Mouse (Mus musculus): ENCODE results near the gene Pax5. TPM values are rescaled to one million over a fixed set of nuclear protein-coding genes. Genes with fewer than 3 reads are reported as not detected.

Pax5 gene
- polyA plus RNA-seq, 1 experiment from 2014 or later, result 0.05 TPM

- TF ChIP-seq EP300 (IDR thresholded peaks at IDR 0.05) (no peak), CTCF (IDR thresholded peaks at IDR 0.05) (peak; percentile 25)
- H3K27me3 ChIP-seq (replicated peaks; ENCODE audit: insufficient read depth, low read length), result no peaks in the 10 kb centered on the region
- no peaks in the 10 kb centered on the region for H3K4me1 ChIP-seq (ENCODE audit: insufficient read depth, low read depth, low read length)
- DNase-seq (ENCODE audit: low spot score) (no peak), ATAC-seq (no peak)
- H3K9me3 ChIP-seq (ENCODE audit: low read length), result no peaks in the 10 kb centered on the region
- no peaks in the 10 kb centered on the region for H3K36me3 ChIP-seq (ENCODE audit: insufficient read depth, low read length)
- H3K9ac ChIP-seq (replicated peaks; ENCODE audit: low read depth), result no peak overlapping the region
- no peak overlapping the region for H3K4me3 ChIP-seq (ENCODE audit: low read depth, low read length)
- H3K4me2 ChIP-seq (replicated peaks; ENCODE audit: low read depth, low read length), result no peak overlapping the region
- WGBS, result 76% methylated on average over 3 of the region's 3 CpGs
- no peak overlapping the region for H3K27ac ChIP-seq (ENCODE audit: low read length)
Observed at GRCm38 (mm10) chr4:44635618-44636017, 74.7 kb downstream of the Pax5 start.

GRCm38 (mm10) chr4:44633694-44634524, 76.4 kb downstream of the Pax5 start:
- no peaks in the 10 kb centered on the region for H3K36me3 ChIP-seq (ENCODE audit: insufficient read depth, low read length)
- TF ChIP-seq EP300 (IDR thresholded peaks at IDR 0.05) (no peak), CTCF (IDR thresholded peaks at IDR 0.05) (no peak)
- no peak overlapping the region for H3K27ac ChIP-seq (ENCODE audit: low read length)
- no peak for DNase-seq (ENCODE audit: low spot score)
- H3K4me2 ChIP-seq (replicated peaks; ENCODE audit: low read depth, low read length), result no peak overlapping the region; the same call in 1 of the 2 replicates
- 9% methylated on average over 12 of the region's 12 CpGs for WGBS
- no peaks in the 10 kb centered on the region for H3K27me3 ChIP-seq (replicated peaks; ENCODE audit: insufficient read depth, low read length)
- H3K9me3 ChIP-seq (ENCODE audit: low read length), result no peaks in the 10 kb centered on the region
- no peak overlapping the region for H3K9ac ChIP-seq (replicated peaks; ENCODE audit: low read depth)
- ATAC-seq, result no peak
- H3K4me3 ChIP-seq (ENCODE audit: low read depth, low read length), result no peak overlapping the region
- no peaks in the 10 kb centered on the region for H3K4me1 ChIP-seq (ENCODE audit: insufficient read depth, low read depth, low read length)

GRCm38 (mm10) chr4:44630059-44630458, 80.2 kb downstream of the Pax5 start:
- no peaks in the 10 kb centered on the region for H3K9me3 ChIP-seq (ENCODE audit: low read length)
- no peaks in the 10 kb centered on the region for H3K27me3 ChIP-seq (replicated peaks; ENCODE audit: insufficient read depth, low read length)
- H3K27ac ChIP-seq (ENCODE audit: low read length), result no peak overlapping the region
- H3K36me3 ChIP-seq (ENCODE audit: insufficient read depth, low read length), result no peaks in the 10 kb centered on the region
- no peak overlapping the region for H3K9ac ChIP-seq (replicated peaks; ENCODE audit: low read depth)
- H3K4me1 ChIP-seq (ENCODE audit: insufficient read depth, low read depth, low read length), result no peaks in the 10 kb centered on the region
- TF ChIP-seq EP300 (IDR thresholded peaks at IDR 0.05), result no peak
- TF ChIP-seq CTCF (IDR thresholded peaks at IDR 0.05), result no peak
- WGBS, result 56% methylated on average over 6 of the region's 6 CpGs
- no peak overlapping the region for H3K4me2 ChIP-seq (replicated peaks; ENCODE audit: low read depth, low read length)
- ATAC-seq, result no peak
- H3K4me3 ChIP-seq (ENCODE audit: low read depth, low read length), result no peak overlapping the region
- DNase-seq (ENCODE audit: low spot score), result no peak

GRCm38 (mm10) chr4:44627890-44628289, 82.4 kb downstream of the Pax5 start:
- no peak overlapping the region for H3K4me3 ChIP-seq (ENCODE audit: low read depth, low read length)
- H3K4me1 ChIP-seq (ENCODE audit: insufficient read depth, low read depth, low read length), result no peaks in the 10 kb centered on the region
- no peaks in the 10 kb centered on the region for H3K27me3 ChIP-seq (replicated peaks; ENCODE audit: insufficient read depth, low read length)
- no peak for TF ChIP-seq EP300 (IDR thresholded peaks at IDR 0.05)
- no peak for TF ChIP-seq CTCF (IDR thresholded peaks at IDR 0.05)
- H3K27ac ChIP-seq (ENCODE audit: low read length), result no peak overlapping the region
- ATAC-seq, result no peak
- H3K36me3 ChIP-seq (ENCODE audit: insufficient read depth, low read length), result no peaks in the 10 kb centered on the region
- no peaks in the 10 kb centered on the region for H3K9me3 ChIP-seq (ENCODE audit: low read length)
- H3K4me2 ChIP-seq (replicated peaks; ENCODE audit: low read depth, low read length), result no peak overlapping the region
- no peak overlapping the region for H3K9ac ChIP-seq (replicated peaks; ENCODE audit: low read depth)
- DNase-seq (ENCODE audit: low spot score), result no peak

- no peaks in the 10 kb centered on the region for H3K9me3 ChIP-seq (ENCODE audit: low read length)
- DNase-seq (ENCODE audit: low spot score) (no peak), ATAC-seq (no peak)
- H3K27me3 ChIP-seq (replicated peaks; ENCODE audit: insufficient read depth, low read length), result no peaks in the 10 kb centered on the region
- H3K27ac ChIP-seq (ENCODE audit: low read length), result no peak overlapping the region
- 71% methylated on average over 6 of the region's 6 CpGs for WGBS
- H3K4me2 ChIP-seq (replicated peaks; ENCODE audit: low read depth, low read length), result no peak overlapping the region
- H3K4me1 ChIP-seq (ENCODE audit: insufficient read depth, low read depth, low read length), result no peaks in the 10 kb centered on the region
- TF ChIP-seq EP300 (IDR thresholded peaks at IDR 0.05), result no peak
- TF ChIP-seq CTCF (IDR thresholded peaks at IDR 0.05), result no peak
- H3K9ac ChIP-seq (replicated peaks; ENCODE audit: low read depth), result no peak overlapping the region
- no peaks in the 10 kb centered on the region for H3K36me3 ChIP-seq (ENCODE audit: insufficient read depth, low read length)
- H3K4me3 ChIP-seq (ENCODE audit: low read depth, low read length), result no peak overlapping the region
Observed at GRCm38 (mm10) chr4:44625108-44625424, 85.2 kb downstream of the Pax5 start.

GRCm38 (mm10) chr4:44624232-44625107, 85.8 kb downstream of the Pax5 start:
- Histone ChIP-seq H3K27ac (ENCODE audit: low read length) (no peak overlapping the region), H3K4me1 (ENCODE audit: insufficient read depth, low read depth, low read length) (no peaks in the 10 kb centered on the region), H3K4me2 (replicated peaks; ENCODE audit: low read depth, low read length) (no peak overlapping the region), H3K9ac (replicated peaks; ENCODE audit: low read depth) (no peak overlapping the region), H3K4me3 (ENCODE audit: low read depth, low read length) (no peak overlapping the region), H3K27me3 (replicated peaks; ENCODE audit: insufficient read depth, low read length) (no peaks in the 10 kb centered on the region), H3K9me3 (ENCODE audit: low read length) (no peaks in the 10 kb centered on the region), H3K36me3 (ENCODE audit: insufficient read depth, low read length) (no peaks in the 10 kb centered on the region)
- no peak for ATAC-seq
- no peak for TF ChIP-seq CTCF (IDR thresholded peaks at IDR 0.05)
- TF ChIP-seq EP300 (IDR thresholded peaks at IDR 0.05), result no peak
- 79% methylated on average over 12 of the region's 12 CpGs for WGBS
- no peak for DNase-seq (ENCODE audit: low spot score)
